8 mouse cellular contexts compared by ENCODE assay signal in genomic region chr9:108853635-108854240, GRCm38 (mm10). TPM values are rescaled to one million over a fixed set of nuclear protein-coding genes. Genes with fewer than 3 reads are reported as not detected.
DNase-seq lines count a peak whose midpoint lies in the region; ATAC-seq lines count a peak whose summit lies in the region.

No protein-coding gene starts in this region.

- H3K4me2 ChIP-seq in hindbrain, embryonic 15.5 days, result peak overlapping the region; percentile 67

- peak; percentile 95 to 98 for DNase-seq in adrenal gland, adult (ENCODE audit: inconsistent age in 2 of 2, low spot score in 1 of 2)
- DNase-seq in gastrocnemius, adult 18-20 months (ENCODE audit: low spot score), result peak; percentile 96
- DNase-seq in left cerebral cortex, adult 18-20 months (ENCODE audit: low spot score in 2 of 2), result peak; percentile 87 to 92
- peak; percentile 86 for DNase-seq in right cerebral cortex, postnatal 14 days
- peak; percentile 85 to 89 for DNase-seq in urinary bladder, postnatal 4 days (ENCODE audit: low spot score in 2 of 2)

- H3K79me2 ChIP-seq in macrophage (ENCODE audit: inconsistent target), result no peaks in the 10 kb centered on the region

- no peaks in the 10 kb centered on the region for H3K27me3 ChIP-seq in hindbrain, embryonic 15.5 days

- peak overlapping the region; percentile 59 for H3K9ac ChIP-seq in hindbrain, embryonic 15.5 days

- H3K4me3 ChIP-seq in hindbrain, embryonic 15.5 days, result peak overlapping the region; percentile 69
- peak overlapping the region; percentile 84 for H3K4me3 ChIP-seq in macrophage (ENCODE audit: inconsistent target)

- no peaks in the 10 kb centered on the region for H3K9me3 ChIP-seq in hindbrain, embryonic 15.5 days

- peaks cover 17% of the 10 kb centered on the region for H3K4me1 ChIP-seq in hindbrain, embryonic 15.5 days (replicated peaks)

- 2% methylated on average over 25 of the region's 25 CpGs for WGBS in hindbrain, embryonic 15.5 days
- 5% methylated on average over 25 of the region's 25 CpGs for WGBS in macrophage (ENCODE audit: missing documents)

- ATAC-seq in common myeloid progenitor, adult 5-6 weeks (replicated peaks; ENCODE audit: low read depth, poor library complexity, severe bottlenecking), result peak; percentile 94
- peak; percentile 88 for ATAC-seq in hindbrain, embryonic 15.5 days (ENCODE audit: low FRiP score, low read depth)

- peaks cover 37% of the 10 kb centered on the region for H3K36me3 ChIP-seq in hindbrain, embryonic 15.5 days
- H3K36me3 ChIP-seq in macrophage (ENCODE audit: inconsistent target), result peaks cover 22% of the 10 kb centered on the region

- H3K27ac ChIP-seq in hindbrain, embryonic 15.5 days (replicated peaks), result peak overlapping the region; percentile 83
- H3K27ac ChIP-seq in macrophage, result peak overlapping the region; percentile 93

RNA-seq across cellular contexts. Expression of gene Slc26a6, which starts 0.7 kb away (rescaled TPM):
- total RNA-seq in common myeloid progenitor, adult 5-6 weeks (2017), result 1.3 and 1.8 TPM in 2 replicates
- total RNA-seq in gastrocnemius, adult 18-20 months (2021), result 10 to 100 TPM; 14.0 to 14.6 TPM
- polyA plus RNA-seq in hindbrain, embryonic 15.5 days (2015; fragmentation: Nextera tagmentation; extraction: Ambion mirVana), result 19.5 and 22.1 TPM in 2 replicates
- 10 to 100 TPM; 11.7 to 14.0 TPM for total RNA-seq in left cerebral cortex, adult 18-20 months (2021)
- 100 to 1,000 TPM in 2 of 26 experiments, 10 to 100 TPM in 24; 22.9 to 117 (median 53.7) TPM for total RNA-seq in macrophage (2018; cell fraction: chromatin; rRNA removed)
- total RNA-seq in macrophage (2018; cell fraction: cytosol; rRNA removed), result 10 to 100 TPM in 16 of 26 experiments, 1 to 10 TPM in 10; 5.4 to 20.5 (median 10.4) TPM
- total RNA-seq in macrophage (2018; cell fraction: nucleus; rRNA removed), result 10 to 100 TPM; 11.7 to 65.4 (median 27.8) TPM
- 5.2 to 17.9 TPM (median 8.1 TPM) in 3 replicates for polyA plus RNA-seq in macrophage (2018)

RNA-seq across cellular contexts. Expression of gene Celsr3, which starts 27.6 kb away (rescaled TPM):
- total RNA-seq in common myeloid progenitor, adult 5-6 weeks (2017), result 0.10 and 0.23 TPM in 2 replicates
- total RNA-seq in gastrocnemius, adult 18-20 months (2021), result under 1 TPM in 1 of 2 experiments, not detected in 1; 0.02 TPM
- 12.7 and 14.6 TPM in 2 replicates for polyA plus RNA-seq in hindbrain, embryonic 15.5 days (2015; fragmentation: Nextera tagmentation; extraction: Ambion mirVana)
- 10 to 100 TPM; 51.2 to 56.1 TPM for total RNA-seq in left cerebral cortex, adult 18-20 months (2021)
- 10 to 100 TPM in 25 of 26 experiments, 1 to 10 TPM in 1; 6.5 to 34.9 (median 17.8) TPM for total RNA-seq in macrophage (2018; cell fraction: chromatin; rRNA removed)
- total RNA-seq in macrophage (2018; cell fraction: cytosol; rRNA removed), result 1 to 10 TPM in 16 of 26 experiments, under 1 TPM in 10; 0.29 to 2.4 (median 1.1) TPM
- total RNA-seq in macrophage (2018; cell fraction: nucleus; rRNA removed), result 10 to 100 TPM in 9 of 26 experiments, 1 to 10 TPM in 17; 3.2 to 20.2 (median 7.4) TPM
- polyA plus RNA-seq in macrophage (2018), result 0.53 to 1.2 TPM (median 0.95 TPM) in 3 replicates

RNA-seq across cellular contexts. Expression of gene Nckipsd, which starts 45.6 kb away (rescaled TPM):
- total RNA-seq in common myeloid progenitor, adult 5-6 weeks (2017), result 1.6 and 6.1 TPM in 2 replicates
- 1 to 10 TPM; 4.4 TPM for total RNA-seq in gastrocnemius, adult 18-20 months (2021)
- polyA plus RNA-seq in hindbrain, embryonic 15.5 days (2015; fragmentation: Nextera tagmentation; extraction: Ambion mirVana), result 30.3 and 30.7 TPM in 2 replicates
- total RNA-seq in left cerebral cortex, adult 18-20 months (2021), result 10 to 100 TPM; 65.4 to 68.7 TPM
- 100 to 1,000 TPM in 2 of 26 experiments, 10 to 100 TPM in 21, 1 to 10 TPM in 3; 7.9 to 150 (median 45.0) TPM for total RNA-seq in macrophage (2018; cell fraction: chromatin; rRNA removed)
- 10 to 100 TPM in 12 of 26 experiments, 1 to 10 TPM in 14; 5.3 to 20.4 (median 9.1) TPM for total RNA-seq in macrophage (2018; cell fraction: cytosol; rRNA removed)
- 10 to 100 TPM in 22 of 26 experiments, 1 to 10 TPM in 4; 5.9 to 93.4 (median 20.0) TPM for total RNA-seq in macrophage (2018; cell fraction: nucleus; rRNA removed)
- polyA plus RNA-seq in macrophage (2018), result 10.6 to 19.3 TPM (median 11.4 TPM) in 3 replicates

Comparison
In these comparisons a context has a peak if more than half of its experiments do, and no peak if none do; other contexts are left out.
1. Peak in every context shown above with its lines: DNase-seq, ATAC-seq, H3K4me3 ChIP-seq and H3K27ac ChIP-seq.
2. RNA of gene Celsr3, which starts 27.6 kb away (total RNA-seq): 51.2 to 56.1 TPM in left cerebral cortex, adult 18-20 months; 0.10 to 0.23 TPM in common myeloid progenitor, adult 5-6 weeks and 0.02 TPM in gastrocnemius, adult 18-20 months; every median in the first group is over 10 times any median in the second.